Mouse (Mus musculus) midbrain, embryonic 15.5 days (tissue): ENCODE results near the gene 2810004N23Rik. TPM values are rescaled to one million over a fixed set of nuclear protein-coding genes. Genes with fewer than 3 reads are reported as not detected.

ENCODE experiments used
- ATAC-seq: fragments of 200-750 bp; cut with Nextera tagmentation; replicated peaks from 2 replicates; pipeline ENCODE4 v1.8.0; 2017; ENCODE audit warnings: moderate TSS enrichment
- H3K27ac ChIP-seq: fragments of 300-500 bp; sonication (generic); 2 replicates; pipeline ENCODE4 v1.5.1; 2015; ENCODE audit warnings: mild to moderate bottlenecking, inconsistent platforms
- H3K27me3 ChIP-seq: fragments of 300-500 bp; sonication (generic); replicated peaks from 2 replicates; pipeline ENCODE4 v1.6.1; 2015; ENCODE audit warnings: inconsistent platforms
- H3K36me3 ChIP-seq: fragments of 300-500 bp; sonication (generic); replicated peaks from 2 replicates; pipeline ENCODE4 v1.6.1; 2015; ENCODE audit warnings: inconsistent platforms
- H3K4me1 ChIP-seq: fragments of 300-500 bp; sonication (generic); 2 replicates; pipeline ENCODE4 v1.6.1; 2015; ENCODE audit warnings: inconsistent platforms
- H3K4me2 ChIP-seq: fragments of 300-500 bp; sonication (generic); 2 replicates; pipeline ENCODE4 v1.6.1; 2015; ENCODE audit warnings: inconsistent platforms, mild to moderate bottlenecking, moderate library complexity
- H3K4me3 ChIP-seq: fragments of 300-500 bp; sonication (generic); 2 replicates; pipeline ENCODE4 v1.5.1; 2015; ENCODE audit warnings: mild to moderate bottlenecking, inconsistent platforms
- H3K9ac ChIP-seq: fragments of 300-500 bp; sonication (generic); 2 replicates; pipeline ENCODE4 v1.6.1; 2015; ENCODE audit warnings: mild to moderate bottlenecking, inconsistent platforms
- H3K9me3 ChIP-seq: fragments of 300-500 bp; sonication (generic); 2 replicates; pipeline ENCODE4 v1.6.1; 2016; ENCODE audit warnings: inconsistent platforms
- WGBS: fragments of 180-500 bp; shearing (Covaris S2); methylation state at CpG from one replicate; pipeline ENCODE4 v1.1.7; 2015; ENCODE audit warnings: mixed read lengths; 5-methylcytosine and 5-hydroxymethylcytosine counted together
- polyA plus RNA-seq: library from polyadenylated mRNA; unstranded; fragments of >200 nt; fragmentation: Nextera tagmentation; extraction: Ambion mirVana; gene quantifications from 2 replicates; pipeline ENCODE4 v1.2.1, GENCODE M21; 2015

The 2810004N23Rik gene
- polyA plus RNA-seq, 1 experiment from 2014 or later, result 27.4 TPM

GRCm38 (mm10) chr8:124792186-124792585 lies 70.7 kb downstream of the 2810004N23Rik start:
- 0% methylated on average over 32 of the region's 32 CpGs for WGBS
- Histone ChIP-seq H3K27me3 (peaks cover 10% of the 10 kb centered on the region; the same call in 1 of the 2 replicates), H3K9me3 (no peaks in the 10 kb centered on the region), H3K9ac (peak overlapping the region; percentile 54), H3K27ac (peak overlapping the region; percentile 96), H3K4me1 (peaks cover 46% of the 10 kb centered on the region), H3K4me2 (peak overlapping the region; percentile 85), H3K4me3 (peak overlapping the region; percentile 75), H3K36me3 (no peaks in the 10 kb centered on the region)
- peak; percentile 59 for ATAC-seq

GRCm38 (mm10) chr8:124791751-124792150 lies 71.2 kb downstream of the 2810004N23Rik start:
- peak overlapping the region; percentile 85 for H3K4me2 ChIP-seq
- H3K36me3 ChIP-seq, result no peaks in the 10 kb centered on the region
- peak overlapping the region; percentile 75 for H3K4me3 ChIP-seq
- H3K9ac ChIP-seq, result peak overlapping the region; percentile 54
- 44% methylated on average over 4 of the region's 4 CpGs for WGBS
- H3K4me1 ChIP-seq, result peaks cover 42% of the 10 kb centered on the region
- peaks cover 10% of the 10 kb centered on the region; the same call in 1 of the 2 replicates for H3K27me3 ChIP-seq
- no peak for ATAC-seq
- H3K27ac ChIP-seq, result peak overlapping the region; percentile 96
- no peaks in the 10 kb centered on the region for H3K9me3 ChIP-seq

- no peaks in the 10 kb centered on the region for H3K9me3 ChIP-seq
- 0 out of 2 replicates have a peak overlapping the region, but pooled peaks have one; percentile 96 for H3K27ac ChIP-seq
- H3K4me2 ChIP-seq, result no peak overlapping the region
- H3K4me3 ChIP-seq, result no peak overlapping the region
- no peak overlapping the region for H3K9ac ChIP-seq
- peaks cover 31% of the 10 kb centered on the region for H3K4me1 ChIP-seq
- H3K27me3 ChIP-seq, result peaks cover 10% of the 10 kb centered on the region; the same call in 1 of the 2 replicates
- WGBS, result 78% methylated on average over 4 of the region's 4 CpGs
- no peak for ATAC-seq
- no peaks in the 10 kb centered on the region for H3K36me3 ChIP-seq
Measured at GRCm38 (mm10) chr8:124790676-124791075, 72.2 kb downstream of the 2810004N23Rik start.

Other genes with a start within 250 kb of the 2810004N23Rik start
- 21.8 and 23.6 TPM in 2 replicates for gene 2310022B05Rik, start 199.8 kb downstream of the 2810004N23Rik start, polyA plus RNA-seq
- 69.4 and 70.2 TPM in 2 replicates for gene Ttc13, start 141.1 kb downstream of the 2810004N23Rik start, polyA plus RNA-seq
- 32.7 and 37.6 TPM in 2 replicates for gene Arv1, start 141.0 kb downstream of the 2810004N23Rik start, polyA plus RNA-seq
- gene Fam89a, start 111.3 kb downstream of the 2810004N23Rik start, polyA plus RNA-seq, result 0.17 and 0.37 TPM in 2 replicates
- gene Trim67, start 70.0 kb downstream of the 2810004N23Rik start, polyA plus RNA-seq, result 29.2 and 30.8 TPM in 2 replicates
- gene Gnpat, start 87 bp downstream of the 2810004N23Rik start, polyA plus RNA-seq, result 77.5 and 83.9 TPM in 2 replicates
- gene Exoc8, start 34.6 kb upstream of the 2810004N23Rik start, polyA plus RNA-seq, result 15.5 and 16.3 TPM in 2 replicates
- 10.4 and 10.7 TPM in 2 replicates for gene Sprtn, start 34.8 kb upstream of the 2810004N23Rik start, polyA plus RNA-seq
- gene Egln1, start 86.2 kb upstream of the 2810004N23Rik start, polyA plus RNA-seq, result 17.8 and 18.1 TPM in 2 replicates
- gene Tsnax, start 149.9 kb upstream of the 2810004N23Rik start, polyA plus RNA-seq, result 224 and 234 TPM in 2 replicates
- 1.6 TPM in 2 replicates for gene Disc1, start 191.1 kb upstream of the 2810004N23Rik start, polyA plus RNA-seq